Mouse (Mus musculus) kidney, embryonic 16.5 days (tissue): ENCODE data around the gene Atp6v0e2. TPM values are rescaled to one million over a fixed set of nuclear protein-coding genes. Genes with fewer than 3 reads are reported as not detected.
A peak's percentile ranks its signal among the peaks of the same experiment; 100 is the strongest.

Experiments
- ATAC-seq: fragments of 200-750 bp; cut with Nextera tagmentation; 2 replicates; pipeline ENCODE4 v1.8.0; 2017; ENCODE audit warnings: moderate TSS enrichment; ENCODE audit not compliant: low FRiP score, low TSS enrichment
- H3K27ac ChIP-seq: fragments of 300-500 bp; sonication (generic); 2 replicates; pipeline ENCODE4 v1.5.1; 2014; ENCODE audit warnings: low read length
- H3K27me3 ChIP-seq: fragments of 300-500 bp; sonication (generic); 2 replicates; pipeline ENCODE4 v1.6.1; 2014; ENCODE audit warnings: low read length, control low read depth, mixed read lengths; ENCODE audit not compliant: insufficient read depth
- H3K36me3 ChIP-seq: fragments of 300-500 bp; sonication (generic); 2 replicates; pipeline ENCODE4 v1.6.1; 2014; ENCODE audit warnings: low read length, control low read depth, mixed read lengths; ENCODE audit not compliant: insufficient read depth
- H3K4me1 ChIP-seq: fragments of 300-500 bp; sonication (generic); 2 replicates; pipeline ENCODE4 v1.6.1; 2014; ENCODE audit warnings: low read length, control low read depth, mixed read lengths; ENCODE audit not compliant: insufficient read depth
- H3K4me2 ChIP-seq: fragments of 300-500 bp; sonication (generic); replicated peaks from 2 replicates; pipeline ENCODE4 v1.6.1; 2014; ENCODE audit warnings: low read depth, low read length
- H3K4me3 ChIP-seq: fragments of 300-500 bp; sonication (generic); 2 replicates; pipeline ENCODE4 v1.5.1; 2014; ENCODE audit warnings: mild to moderate bottlenecking, low read length
- H3K9ac ChIP-seq: fragments of 300-500 bp; sonication (generic); replicated peaks from 2 replicates; pipeline ENCODE4 v1.6.1; 2014; ENCODE audit warnings: low read length
- H3K9me3 ChIP-seq: fragments of 300-500 bp; sonication (generic); 2 replicates; pipeline ENCODE4 v1.6.1; 2016; ENCODE audit warnings: low read length, control low read depth
- WGBS: fragments of 180-500 bp; shearing (Covaris S2); extraction: QIAGEN DNeasy Blood & Tissue Kit; methylation state at CpG from one replicate; pipeline ENCODE4 v1.1.7; 2014; 5-methylcytosine and 5-hydroxymethylcytosine counted together
- polyA plus RNA-seq: library from polyadenylated mRNA; unstranded; fragments of >200 nt; fragmentation: Nextera tagmentation; extraction: Ambion mirVana; gene quantifications from 2 replicates; pipeline ENCODE4 v1.2.1, GENCODE M21; 2015

Gene Atp6v0e2
- polyA plus RNA-seq, 1 experiment from 2014 or later = 33.8 TPM

DNA sequence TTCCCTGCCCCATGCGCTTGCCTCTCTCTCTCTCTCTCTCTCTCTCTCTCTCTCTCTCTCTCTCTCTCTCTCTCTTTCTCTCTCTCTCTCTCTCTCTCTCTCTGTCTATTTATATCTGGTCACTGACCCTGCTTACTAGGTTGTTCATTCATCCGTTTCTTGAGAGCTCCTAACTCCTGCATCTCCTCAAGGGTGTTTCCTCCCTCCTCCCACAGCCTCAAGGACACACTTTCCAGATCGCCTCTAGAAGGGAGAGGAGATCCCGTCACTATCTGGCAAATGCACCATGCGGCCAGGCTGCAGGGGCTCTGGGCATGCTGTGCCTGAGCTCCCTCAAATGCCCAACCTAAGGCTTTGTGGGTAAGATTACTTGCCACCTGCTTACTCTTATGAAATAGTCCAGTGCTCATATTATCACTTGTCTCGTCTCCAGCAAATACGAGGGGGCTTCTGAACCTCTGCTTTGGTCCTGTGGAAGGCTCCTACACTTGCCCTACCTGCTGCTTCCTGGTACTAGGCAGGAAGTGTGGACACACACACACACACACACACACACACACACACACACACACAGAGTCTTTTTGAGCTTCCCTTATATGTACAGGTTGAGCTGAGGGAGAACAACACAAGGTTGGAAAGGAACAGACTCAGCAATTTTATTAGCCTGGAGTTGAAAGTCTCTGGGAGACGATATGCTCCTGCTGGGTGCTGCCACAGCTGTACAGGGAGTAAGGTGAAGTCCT, 31.8 kb downstream of the Atp6v0e2 start:
- peak overlapping the region; percentile 61 for H3K27ac ChIP-seq
- H3K36me3 ChIP-seq = no peaks in the 10 kb centered on the region
- 0 out of 2 replicates have a peak overlapping the region, but pooled peaks have one; percentile 4 for H3K4me2 ChIP-seq
- no peaks in the 10 kb centered on the region for H3K27me3 ChIP-seq
- H3K4me1 ChIP-seq = peaks cover 46% of the 10 kb centered on the region
- WGBS = 52% methylated on average over 8 of the region's 8 CpGs
- no peaks in the 10 kb centered on the region for H3K9me3 ChIP-seq
- no peak for ATAC-seq
- H3K9ac ChIP-seq = no peak overlapping the region
- no peak overlapping the region for H3K4me3 ChIP-seq

DNA sequence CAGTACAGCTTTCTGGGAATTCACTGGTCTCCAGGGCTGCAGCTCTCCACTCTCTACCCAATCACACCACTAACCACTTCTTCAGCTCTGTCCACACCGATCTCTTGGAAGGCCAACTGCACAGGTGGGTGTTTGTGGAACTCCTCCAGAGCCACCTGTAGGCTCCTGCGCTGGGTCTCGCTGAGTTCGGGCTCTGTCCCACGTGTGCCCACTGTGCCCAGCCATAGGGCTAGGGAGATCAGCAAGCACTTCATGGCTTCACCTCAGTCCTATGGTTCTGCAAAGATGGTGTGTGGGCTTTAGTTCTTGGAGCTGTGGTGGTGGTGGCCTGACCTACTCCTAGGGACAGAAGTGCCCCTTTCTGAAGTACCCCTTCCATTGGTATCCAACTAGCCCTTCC, 34.6 kb downstream of the Atp6v0e2 start:
- H3K9me3 ChIP-seq = no peaks in the 10 kb centered on the region
- 92% methylated on average over 5 of the region's 5 CpGs for WGBS
- H3K36me3 ChIP-seq = no peaks in the 10 kb centered on the region
- H3K27ac ChIP-seq = peak overlapping the region; percentile 89
- peak overlapping the region; percentile 37 for H3K4me2 ChIP-seq
- peaks cover 35% of the 10 kb centered on the region for H3K4me1 ChIP-seq
- no peak for ATAC-seq
- no peaks in the 10 kb centered on the region for H3K27me3 ChIP-seq
- H3K4me3 ChIP-seq = peak overlapping the region; percentile 24
- H3K9ac ChIP-seq = peak overlapping the region; percentile 45

DNA sequence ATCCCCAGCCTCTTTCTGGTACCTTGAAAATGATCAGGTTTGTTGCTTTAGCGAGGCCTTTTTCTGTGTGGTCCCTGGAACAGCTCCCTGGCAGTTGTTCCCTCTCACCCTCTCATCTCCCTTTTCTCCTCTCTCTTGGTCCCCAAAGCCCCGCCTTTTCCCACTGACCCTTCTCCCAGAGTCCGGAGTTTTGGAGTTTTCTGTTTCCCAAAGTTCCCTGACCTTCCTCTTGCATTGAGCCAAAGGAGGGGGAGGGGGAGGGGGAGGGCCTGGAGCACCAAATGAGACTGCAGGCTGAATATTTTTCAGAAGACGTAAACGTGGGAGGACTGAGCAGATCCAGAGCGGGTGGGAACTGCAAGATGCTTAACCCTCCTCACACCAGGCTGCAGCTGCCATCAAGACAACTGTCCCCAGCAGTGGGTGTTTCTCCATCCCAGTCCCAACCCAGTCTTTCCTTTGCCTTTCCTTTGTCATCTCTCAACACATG, 35.2 kb downstream of the Atp6v0e2 start, which contains the start of gene Rarres2:
Rarres2 (minus strand) TSS at position 218 of the 490 bp plus-strand sequence.
- peaks cover 36% of the 10 kb centered on the region for H3K4me1 ChIP-seq
- peak; percentile 70; the same call in 1 of the 2 replicates for ATAC-seq
- H3K4me2 ChIP-seq = peak within 1 kb of the TSS; percentile 37
- H3K27ac ChIP-seq = peak within 1 kb of the TSS; percentile 89
- H3K9ac ChIP-seq = peak within 1 kb of the TSS; percentile 45
- no peaks in the 10 kb centered on the region for H3K36me3 ChIP-seq
- no peaks in the 10 kb centered on the region for H3K27me3 ChIP-seq
- peak within 1 kb of the TSS; percentile 24 for H3K4me3 ChIP-seq
- H3K9me3 ChIP-seq = no peaks in the 10 kb centered on the region
- 13% methylated on average over 6 of the region's 6 CpGs for WGBS

DNA sequence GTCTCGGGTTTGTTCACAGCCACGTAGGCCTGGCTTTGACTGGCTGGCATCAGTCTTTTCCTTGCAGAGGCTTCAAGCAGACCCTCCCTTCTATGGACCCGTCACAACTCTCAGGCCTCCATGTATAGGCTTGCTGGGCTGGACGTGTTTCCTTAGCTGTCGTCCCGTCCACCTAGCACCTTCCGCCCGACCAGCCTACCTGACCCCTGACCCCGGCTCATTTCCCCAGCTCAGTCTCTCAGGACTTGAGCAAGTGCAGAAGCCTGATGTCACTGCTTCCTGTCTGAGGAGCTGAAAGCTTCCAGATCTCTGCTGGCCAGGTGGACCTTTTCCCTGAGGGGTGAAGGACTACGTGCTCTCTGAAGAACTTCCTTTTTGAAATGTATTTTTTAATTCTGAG, 35.9 kb downstream of the Atp6v0e2 start:
- Histone ChIP-seq H3K27me3 (no peaks in the 10 kb centered on the region), H3K4me3 (no peak overlapping the region), H3K36me3 (no peaks in the 10 kb centered on the region), H3K4me1 (peaks cover 37% of the 10 kb centered on the region), H3K4me2 (no peak overlapping the region), H3K9ac (no peak overlapping the region), H3K27ac (peak overlapping the region; percentile 35; the same call in 1 of the 2 replicates), H3K9me3 (no peaks in the 10 kb centered on the region)
- ATAC-seq = 0 out of 2 replicates have a peak, but pooled peaks have one; percentile 24
- WGBS = 28% methylated on average over 10 of the region's 10 CpGs

DNA sequence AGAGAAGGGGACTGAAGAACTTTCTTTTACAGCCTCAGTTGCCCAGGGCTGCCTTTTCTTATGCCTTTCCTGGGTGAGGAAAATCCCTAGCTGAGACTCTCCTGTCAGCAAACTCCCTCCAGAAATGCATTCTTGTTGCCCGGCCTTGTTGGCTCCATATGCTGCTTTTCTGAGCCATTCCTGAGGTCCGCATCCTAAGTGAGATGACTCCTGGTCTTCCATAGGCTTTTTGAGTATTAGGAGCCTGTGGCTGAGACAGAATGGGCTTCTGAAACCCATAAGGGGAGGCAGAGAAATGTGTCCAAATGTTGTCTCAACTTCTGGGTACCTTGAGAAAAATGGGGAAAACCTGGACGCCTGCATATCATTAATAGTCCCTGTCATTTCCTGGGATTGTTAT, 36.6 kb downstream of the Atp6v0e2 start:
- no peak for ATAC-seq
- no peaks in the 10 kb centered on the region for H3K27me3 ChIP-seq
- no peaks in the 10 kb centered on the region for H3K9me3 ChIP-seq
- H3K4me1 ChIP-seq = peaks cover 36% of the 10 kb centered on the region
- no peak overlapping the region for H3K4me3 ChIP-seq
- 0 out of 2 replicates have a peak overlapping the region, but pooled peaks have one; percentile 20 for H3K27ac ChIP-seq
- 65% methylated on average over 3 of the region's 3 CpGs for WGBS
- H3K4me2 ChIP-seq = no peak overlapping the region
- H3K36me3 ChIP-seq = no peaks in the 10 kb centered on the region
- no peak overlapping the region for H3K9ac ChIP-seq

DNA sequence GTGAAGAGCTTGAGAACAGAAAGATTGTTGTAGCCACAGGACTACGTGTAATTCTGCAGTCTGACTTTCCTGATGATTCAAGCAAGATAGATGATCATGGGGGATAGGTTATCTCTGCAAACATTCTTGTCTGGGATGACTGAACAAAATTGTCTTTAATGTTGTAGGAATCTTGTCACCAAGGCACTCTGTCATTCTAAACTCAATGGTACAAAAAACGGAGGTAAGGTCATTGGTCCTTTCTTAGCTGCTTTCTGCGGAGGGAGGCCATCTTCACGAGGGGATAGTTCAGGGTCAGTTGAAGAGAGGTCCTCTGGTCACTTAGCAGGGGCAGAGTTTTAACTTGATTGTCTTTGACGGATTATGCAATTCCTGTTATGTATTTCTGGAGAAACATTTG, 41.3 kb downstream of the Atp6v0e2 start:
- H3K9ac ChIP-seq = no peak overlapping the region
- no peak overlapping the region for H3K4me2 ChIP-seq
- ATAC-seq = no peak
- H3K36me3 ChIP-seq = no peaks in the 10 kb centered on the region
- H3K9me3 ChIP-seq = no peaks in the 10 kb centered on the region
- H3K4me3 ChIP-seq = no peak overlapping the region
- WGBS = 22% methylated on average over 5 of the region's 5 CpGs
- no peaks in the 10 kb centered on the region for H3K27me3 ChIP-seq
- H3K27ac ChIP-seq = peak overlapping the region; percentile 39; the same call in 1 of the 2 replicates
- peaks cover 17% of the 10 kb centered on the region; the same call in 1 of the 2 replicates for H3K4me1 ChIP-seq

DNA sequence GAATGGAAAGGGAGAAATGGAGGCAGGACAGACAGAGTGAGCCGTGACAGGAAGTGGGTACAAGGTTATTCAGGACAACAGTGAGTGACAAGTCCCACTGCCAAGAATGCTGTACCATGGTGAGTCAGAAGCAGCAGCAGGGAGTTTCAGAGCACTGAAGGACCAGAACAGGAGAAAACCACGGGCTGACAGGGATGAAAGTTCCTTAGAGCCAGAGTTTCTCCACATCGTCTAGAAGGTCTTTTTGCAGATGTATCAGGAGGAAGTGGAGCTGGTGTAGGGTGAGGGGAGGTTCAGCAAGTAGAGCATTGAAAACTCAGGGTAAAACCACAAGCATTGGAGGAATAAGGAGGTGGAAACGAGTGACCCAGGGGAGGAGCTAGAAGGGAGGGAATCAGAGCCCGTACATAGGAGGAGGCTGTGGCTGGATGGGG, 41.8 kb downstream of the Atp6v0e2 start:
- H3K27me3 ChIP-seq = no peaks in the 10 kb centered on the region
- no peak for ATAC-seq
- H3K4me2 ChIP-seq = no peak overlapping the region

DNA sequence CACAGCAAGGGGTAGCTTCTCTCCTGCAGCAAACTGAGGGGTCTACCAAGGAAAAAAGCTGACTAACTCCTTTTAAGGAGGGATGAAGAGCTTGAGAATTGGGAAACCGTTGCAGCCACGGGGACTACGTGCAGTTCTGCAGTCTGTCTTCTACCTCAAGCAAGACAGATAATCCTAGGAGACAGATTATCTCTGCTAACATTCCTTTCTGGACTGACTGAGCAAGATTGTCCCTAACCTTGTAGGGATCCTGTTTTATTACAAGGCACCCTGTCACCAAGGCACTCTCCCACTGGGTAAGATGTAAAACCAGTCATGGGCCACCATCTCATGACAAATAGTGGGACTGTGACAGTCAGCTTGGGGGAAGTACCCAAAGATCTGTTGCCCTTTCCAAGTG, 43.8 kb downstream of the Atp6v0e2 start:
- Histone ChIP-seq H3K4me3 (no peak overlapping the region), H3K4me2 (no peak overlapping the region), H3K4me1 (peaks cover 17% of the 10 kb centered on the region; the same call in 1 of the 2 replicates), H3K36me3 (no peaks in the 10 kb centered on the region), H3K9me3 (no peaks in the 10 kb centered on the region), H3K9ac (no peak overlapping the region), H3K27me3 (no peaks in the 10 kb centered on the region), H3K27ac (no peak overlapping the region)
- ATAC-seq = no peak
- WGBS = 66% methylated on average over 3 of the region's 3 CpGs

More for the DNA sequence above, 41.8 kb downstream of the Atp6v0e2 start:
- peak overlapping the region; percentile 21; the same call in 1 of the 2 replicates for H3K27ac ChIP-seq
- H3K4me1 ChIP-seq = peaks cover 17% of the 10 kb centered on the region; the same call in 1 of the 2 replicates
- no peak overlapping the region for H3K9ac ChIP-seq
- no peak overlapping the region for H3K4me3 ChIP-seq
- no peaks in the 10 kb centered on the region for H3K9me3 ChIP-seq
- 21% methylated on average over 5 of the region's 5 CpGs for WGBS
- H3K36me3 ChIP-seq = no peaks in the 10 kb centered on the region

DNA sequence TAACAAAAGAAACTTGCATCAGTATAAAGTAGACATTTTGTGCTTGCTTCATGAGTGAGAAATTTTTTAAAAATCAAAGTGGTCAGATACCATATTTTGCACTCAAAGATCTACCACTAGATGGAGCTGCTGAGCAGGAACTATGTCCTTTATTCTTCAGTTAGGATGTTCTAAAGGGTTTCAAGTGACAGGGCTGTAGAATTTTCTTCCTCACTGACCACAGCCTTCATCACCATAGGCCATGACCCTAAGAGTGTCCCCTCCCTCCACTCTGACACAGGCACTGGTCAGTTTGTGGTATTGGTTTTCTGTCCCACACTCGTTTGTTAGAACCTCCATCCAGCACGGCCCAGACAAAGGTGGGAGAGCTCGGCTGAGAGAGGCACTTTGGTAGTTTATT, 44.6 kb downstream of the Atp6v0e2 start:
- H3K4me2 ChIP-seq = no peak overlapping the region
- no peaks in the 10 kb centered on the region for H3K27me3 ChIP-seq
- H3K4me3 ChIP-seq = no peak overlapping the region
- H3K27ac ChIP-seq = no peak overlapping the region
- no peak for ATAC-seq
- H3K9ac ChIP-seq = no peak overlapping the region
- H3K36me3 ChIP-seq = no peaks in the 10 kb centered on the region
- no peaks in the 10 kb centered on the region for H3K9me3 ChIP-seq
- 47% methylated on average over 3 of the region's 3 CpGs for WGBS
- H3K4me1 ChIP-seq = peaks cover 17% of the 10 kb centered on the region; the same call in 1 of the 2 replicates
